In the genomic region with DNA sequence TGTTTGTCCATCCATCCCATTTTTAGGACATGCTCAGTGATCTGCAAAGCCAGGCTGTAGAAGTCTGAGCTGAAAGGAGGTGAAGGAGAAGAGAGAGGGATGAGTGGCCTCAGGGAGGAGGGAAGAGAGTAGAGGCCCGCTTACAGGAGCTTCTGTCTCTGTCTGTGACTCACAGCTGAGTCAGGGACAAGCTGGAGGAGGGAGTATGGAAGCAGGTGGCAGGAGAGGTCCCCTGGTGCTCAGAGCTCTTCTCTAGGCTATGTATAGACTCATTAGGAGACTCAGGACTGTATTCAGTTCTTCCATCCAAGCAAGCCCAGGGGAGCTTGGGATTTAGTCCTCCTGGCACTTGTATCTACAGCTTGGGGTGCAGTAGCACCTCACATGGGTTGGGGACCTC, we compare ENCODE assay signal across 19 mouse cellular contexts. TPM values are rescaled to one million over a fixed set of nuclear protein-coding genes. Genes with fewer than 3 reads are reported as not detected.
DNase-seq lines count a peak whose midpoint lies in the region; ATAC-seq lines count a peak whose summit lies in the region.
"Had no signal": no experiment of that assay in that cellular context is flagged by ENCODE, and none has a peak within 500 bp of the region (broad histone marks: within the 10 kb centered on the region; RNA-seq: fewer than 3 reads in every experiment).

No protein-coding gene starts in this region.

- peak; percentile 65 for ATAC-seq in cerebellum, adult (ENCODE audit: insufficient number of reproducible peaks, low FRiP score, low TSS enrichment)
- no peak for ATAC-seq in CD4-positive, CD25-positive, alpha-beta regulatory T cell, adult 4 months
- ATAC-seq: forebrain, embryonic 15.5 days; hindbrain, postnatal 0 days had no signal

- no peak for DNase-seq in cerebellum, postnatal 10 days
- DNase-seq in layer of hippocampus, adult 9-11 months: peak; percentile 75
- no peak for DNase-seq in layer of hippocampus, postnatal 36 days
- DNase-seq in 416B (ENCODE audit: low read depth): peak; percentile 61
- peak; percentile 5 for DNase-seq in cerebellum, adult 9-10 months
- DNase-seq in gastrocnemius, adult 18-20 months (ENCODE audit: low spot score): no peak
- DNase-seq: gastrocnemius, postnatal 14 days; heart, postnatal 4 days; kidney, adult 18-20 months; kidney, postnatal 36 days; lung, adult 2 months; midbrain, embryonic 14.5 days; spleen, adult 18-20 months had no signal

RNA-seq across cellular contexts. Expression of gene Ildr2, which starts 59.7 kb away (rescaled TPM):
- 10 to 100 TPM; 66.1 to 69.9 TPM for total RNA-seq in layer of hippocampus, postnatal 36 days (2021)
- 1 to 10 TPM; 1.3 to 1.8 TPM for total RNA-seq in gastrocnemius, adult 18-20 months (2021)
- polyA plus RNA-seq in CD4-positive, CD25-positive, alpha-beta regulatory T cell, adult 4 months (2017; shearing (Covaris generic)): not detected
- total RNA-seq: MEL had no signal
- polyA plus RNA-seq: erythroblast, embryonic 14.5 days had no signal

Comparison
In these comparisons a context has a peak if more than half of its experiments do, and no peak if none do; other contexts are left out.
1. DNase-seq: peak in layer of hippocampus, adult 9-11 months (single experiment), 416B (single experiment) and cerebellum, adult 9-10 months (single experiment); none in cerebellum, postnatal 10 days (0 of 2), layer of hippocampus, postnatal 36 days (0 of 2) and gastrocnemius, adult 18-20 months (single experiment).
2. RNA of gene Ildr2, which starts 59.7 kb away (total RNA-seq): 66.1 to 69.9 TPM in layer of hippocampus, postnatal 36 days; 1.3 to 1.8 TPM in gastrocnemius, adult 18-20 months; every median in the first group is over 10 times any median in the second.